Mouse (Mus musculus) small intestine, adult 2 months (tissue): ENCODE data around the gene Thsd7a.

ENCODE experiments used
- CTCF ChIP-seq: fragments of 200-500 bp; IDR thresholded peaks from 2 replicates; pipeline ENCODE4 v1.5.1; 2012; ENCODE audit warnings: low read depth, mild to moderate bottlenecking, control low read depth, inconsistent platforms, low read length, moderate library complexity, mixed read lengths; ENCODE audit not compliant: insufficient replicate concordance, insufficient read length; ENCODE audit errors: extremely low read depth
- POLR2A ChIP-seq: fragments of 200-500 bp; IDR thresholded peaks from 2 replicates; pipeline ENCODE4 v1.6.1; 2012; ENCODE audit warnings: low read depth, mild to moderate bottlenecking, control low read depth, inconsistent platforms, low read length, moderate library complexity

- TF ChIP-seq CTCF (no peak), POLR2A (no peak)
These were observed 433.9 kb downstream of the Thsd7a start for GRCm38 (mm10) chr6:12315070-12315909.
